Mouse (Mus musculus): ENCODE measurements around the gene Mov10. TPM values are rescaled to one million over a fixed set of nuclear protein-coding genes. Genes with fewer than 3 reads are reported as not detected.

Gene Mov10
- polyA plus RNA-seq, 1 experiment = 46.1 TPM

- no peak overlapping the region for H3K27ac ChIP-seq (ENCODE audit: insufficient read depth, low read depth, low read length)
- peaks cover 4% of the 10 kb centered on the region; the same call in 1 of the 2 replicates for H3K4me1 ChIP-seq (ENCODE audit: control insufficient read depth, insufficient read depth, insufficient read length, low read length)
- TF ChIP-seq CTCF (IDR thresholded peaks at IDR 0.05; ENCODE audit: extremely low read depth, insufficient read length, insufficient replicate concordance, low read depth, low read length) (no peak), POLR2A (IDR thresholded peaks at IDR 0.05; ENCODE audit: low read depth, low read length) (no peak)
- no peak overlapping the region for H3K4me3 ChIP-seq (ENCODE audit: low read depth, low read length)
- WGBS = 12% methylated on average over 1 of the region's 1 CpGs
- no peaks in the 10 kb centered on the region for H3K27me3 ChIP-seq (ENCODE audit: control insufficient read depth, insufficient read depth, low read length)
- peaks cover 18% of the 10 kb centered on the region for H3K36me3 ChIP-seq (ENCODE audit: control insufficient read depth, insufficient read depth, low read length)
Observed at GRCm38 (mm10) chr3:104856106-104856505, 37.7 kb upstream of the Mov10 start.

- peaks cover 17% of the 10 kb centered on the region for H3K36me3 ChIP-seq (ENCODE audit: control insufficient read depth, insufficient read depth, low read length)
- no peak overlapping the region for H3K4me3 ChIP-seq (ENCODE audit: low read depth, low read length)
- TF ChIP-seq POLR2A (IDR thresholded peaks at IDR 0.05; ENCODE audit: low read depth, low read length) (no peak), CTCF (IDR thresholded peaks at IDR 0.05; ENCODE audit: extremely low read depth, insufficient read length, insufficient replicate concordance, low read depth, low read length) (no peak)
- H3K27ac ChIP-seq (ENCODE audit: insufficient read depth, low read depth, low read length) = no peak overlapping the region
- H3K4me1 ChIP-seq (ENCODE audit: control insufficient read depth, insufficient read depth, insufficient read length, low read length) = peaks cover 2% of the 10 kb centered on the region; the same call in 1 of the 2 replicates
- no peaks in the 10 kb centered on the region for H3K27me3 ChIP-seq (ENCODE audit: control insufficient read depth, insufficient read depth, low read length)
Observed at GRCm38 (mm10) chr3:104854866-104855265, 36.5 kb upstream of the Mov10 start.

GRCm38 (mm10) chr3:104854465-104854864, 36.1 kb upstream of the Mov10 start:
- Histone ChIP-seq H3K4me1 (ENCODE audit: control insufficient read depth, insufficient read depth, insufficient read length, low read length) (peaks cover 2% of the 10 kb centered on the region; the same call in 1 of the 2 replicates), H3K4me3 (ENCODE audit: low read depth, low read length) (no peak overlapping the region), H3K27me3 (ENCODE audit: control insufficient read depth, insufficient read depth, low read length) (no peaks in the 10 kb centered on the region), H3K27ac (ENCODE audit: insufficient read depth, low read depth, low read length) (no peak overlapping the region), H3K36me3 (ENCODE audit: control insufficient read depth, insufficient read depth, low read length) (peaks cover 16% of the 10 kb centered on the region)
- 68% methylated on average over 1 of the region's 1 CpGs for WGBS
- TF ChIP-seq CTCF (IDR thresholded peaks at IDR 0.05; ENCODE audit: extremely low read depth, insufficient read length, insufficient replicate concordance, low read depth, low read length) = no peak

- Histone ChIP-seq H3K27ac (ENCODE audit: insufficient read depth, low read depth, low read length) (no peak overlapping the region), H3K4me1 (ENCODE audit: control insufficient read depth, insufficient read depth, insufficient read length, low read length) (no peaks in the 10 kb centered on the region), H3K36me3 (ENCODE audit: control insufficient read depth, insufficient read depth, low read length) (peaks cover 29% of the 10 kb centered on the region), H3K27me3 (ENCODE audit: control insufficient read depth, insufficient read depth, low read length) (no peaks in the 10 kb centered on the region), H3K4me3 (ENCODE audit: low read depth, low read length) (no peak overlapping the region)
- TF ChIP-seq POLR2A (IDR thresholded peaks at IDR 0.05; ENCODE audit: low read depth, low read length) = no peak
- TF ChIP-seq CTCF (IDR thresholded peaks at IDR 0.05; ENCODE audit: extremely low read depth, insufficient read length, insufficient replicate concordance, low read depth, low read length) = no peak
- 90% methylated on average over 4 of the region's 4 CpGs for WGBS
Observed at GRCm38 (mm10) chr3:104846601-104847000, 28.2 kb upstream of the Mov10 start.

- Histone ChIP-seq H3K36me3 (ENCODE audit: control insufficient read depth, insufficient read depth, low read length) (peaks cover 57% of the 10 kb centered on the region), H3K27ac (ENCODE audit: insufficient read depth, low read depth, low read length) (no peak overlapping the region), H3K4me3 (ENCODE audit: low read depth, low read length) (no peak overlapping the region), H3K27me3 (ENCODE audit: control insufficient read depth, insufficient read depth, low read length) (no peaks in the 10 kb centered on the region), H3K4me1 (ENCODE audit: control insufficient read depth, insufficient read depth, insufficient read length, low read length) (no peaks in the 10 kb centered on the region)
- WGBS = 86% methylated on average over 5 of the region's 5 CpGs
- TF ChIP-seq CTCF (IDR thresholded peaks at IDR 0.05; ENCODE audit: extremely low read depth, insufficient read length, insufficient replicate concordance, low read depth, low read length) (no peak), POLR2A (IDR thresholded peaks at IDR 0.05; ENCODE audit: low read depth, low read length) (no peak)
Observed at GRCm38 (mm10) chr3:104841049-104841448, 22.7 kb upstream of the Mov10 start.

- WGBS = 82% methylated on average over 3 of the region's 3 CpGs
- Histone ChIP-seq H3K36me3 (ENCODE audit: control insufficient read depth, insufficient read depth, low read length) (peaks cover 60% of the 10 kb centered on the region), H3K27me3 (ENCODE audit: control insufficient read depth, insufficient read depth, low read length) (no peaks in the 10 kb centered on the region), H3K4me1 (ENCODE audit: control insufficient read depth, insufficient read depth, insufficient read length, low read length) (no peaks in the 10 kb centered on the region), H3K27ac (ENCODE audit: insufficient read depth, low read depth, low read length) (no peak overlapping the region), H3K4me3 (ENCODE audit: low read depth, low read length) (no peak overlapping the region)
- TF ChIP-seq POLR2A (IDR thresholded peaks at IDR 0.05; ENCODE audit: low read depth, low read length) (no peak), CTCF (IDR thresholded peaks at IDR 0.05; ENCODE audit: extremely low read depth, insufficient read length, insufficient replicate concordance, low read depth, low read length) (no peak)
Observed at GRCm38 (mm10) chr3:104835797-104836196, 17.4 kb upstream of the Mov10 start.

- 64% methylated on average over 3 of the region's 3 CpGs for WGBS
- TF ChIP-seq CTCF (IDR thresholded peaks at IDR 0.05; ENCODE audit: extremely low read depth, insufficient read length, insufficient replicate concordance, low read depth, low read length) = no peak
- Histone ChIP-seq H3K27me3 (ENCODE audit: control insufficient read depth, insufficient read depth, low read length) (no peaks in the 10 kb centered on the region), H3K4me1 (ENCODE audit: control insufficient read depth, insufficient read depth, insufficient read length, low read length) (peaks cover 2% of the 10 kb centered on the region; the same call in 1 of the 2 replicates), H3K4me3 (ENCODE audit: low read depth, low read length) (no peak overlapping the region), H3K36me3 (ENCODE audit: control insufficient read depth, insufficient read depth, low read length) (peaks cover 27% of the 10 kb centered on the region), H3K27ac (ENCODE audit: insufficient read depth, low read depth, low read length) (no peak overlapping the region)
Observed at GRCm38 (mm10) chr3:104822413-104822812, 4.0 kb upstream of the Mov10 start.

- WGBS = 72% methylated on average over 1 of the region's 1 CpGs
- no peak overlapping the region for H3K27ac ChIP-seq (ENCODE audit: insufficient read depth, low read depth, low read length)
- no peak for TF ChIP-seq CTCF (IDR thresholded peaks at IDR 0.05; ENCODE audit: extremely low read depth, insufficient read length, insufficient replicate concordance, low read depth, low read length)
- TF ChIP-seq POLR2A (IDR thresholded peaks at IDR 0.05; ENCODE audit: low read depth, low read length) = no peak
- no peaks in the 10 kb centered on the region for H3K27me3 ChIP-seq (ENCODE audit: control insufficient read depth, insufficient read depth, low read length)
- peaks cover 5% of the 10 kb centered on the region; the same call in 1 of the 2 replicates for H3K4me1 ChIP-seq (ENCODE audit: control insufficient read depth, insufficient read depth, insufficient read length, low read length)
- peaks cover 13% of the 10 kb centered on the region for H3K36me3 ChIP-seq (ENCODE audit: control insufficient read depth, insufficient read depth, low read length)
- no peak overlapping the region for H3K4me3 ChIP-seq (ENCODE audit: low read depth, low read length)
Observed at GRCm38 (mm10) chr3:104820426-104820825, 2.1 kb upstream of the Mov10 start.
